Comparison of ENCODE assay signal across 8 mouse cellular contexts in genomic region chr10:30803587-30804253, GRCm38 (mm10). TPM values are rescaled to one million over a fixed set of nuclear protein-coding genes. Genes with fewer than 3 reads are reported as not detected.
DNase-seq lines count a peak whose midpoint lies in the region; ATAC-seq lines count a peak whose summit lies in the region.

No protein-coding gene starts in this region.

- no peak for DNase-seq in heart, embryonic 10.5 days (ENCODE audit: low spot score)
- no peak for DNase-seq in heart, postnatal 14 days
- DNase-seq in thymus, postnatal 14 days = peak; percentile 6
- no peak for DNase-seq in thymus, postnatal 36 days
- no peak for DNase-seq in forebrain, embryonic 10.5 days (ENCODE audit: extremely low spot score, low spot score)
- no peak for DNase-seq in gastrocnemius, postnatal 14 days

- WGBS in heart, embryonic 10.5 days = 44% methylated on average over 7 of the region's 7 CpGs
- WGBS in forebrain, embryonic 10.5 days = 44% methylated on average over 7 of the region's 7 CpGs
- WGBS in limb, embryonic 15.5 days = 29% methylated on average over 7 of the region's 7 CpGs
- WGBS in neural tube, embryonic 15.5 days = 31% methylated on average over 7 of the region's 7 CpGs

- no peaks in the 10 kb centered on the region for H3K36me3 ChIP-seq in heart, embryonic 10.5 days
- no peaks in the 10 kb centered on the region for H3K36me3 ChIP-seq in forebrain, embryonic 10.5 days (replicated peaks)
- H3K36me3 ChIP-seq in limb, embryonic 15.5 days = no peaks in the 10 kb centered on the region
- no peaks in the 10 kb centered on the region for H3K36me3 ChIP-seq in neural tube, embryonic 15.5 days

- no peaks in the 10 kb centered on the region for H3K27me3 ChIP-seq in heart, embryonic 10.5 days (ENCODE audit: insufficient read depth, poor library complexity, severe bottlenecking)
- H3K27me3 ChIP-seq in forebrain, embryonic 10.5 days (ENCODE audit: poor library complexity, severe bottlenecking) = no peaks in the 10 kb centered on the region
- H3K27me3 ChIP-seq in limb, embryonic 15.5 days = no peaks in the 10 kb centered on the region
- no peaks in the 10 kb centered on the region for H3K27me3 ChIP-seq in neural tube, embryonic 15.5 days (replicated peaks)

- H3K9ac ChIP-seq in limb, embryonic 15.5 days = peak overlapping the region; percentile 82
- peak overlapping the region; percentile 89 for H3K9ac ChIP-seq in neural tube, embryonic 15.5 days (replicated peaks)

- H3K9me3 ChIP-seq in heart, embryonic 10.5 days = no peaks in the 10 kb centered on the region
- no peaks in the 10 kb centered on the region for H3K9me3 ChIP-seq in forebrain, embryonic 10.5 days
- no peaks in the 10 kb centered on the region for H3K9me3 ChIP-seq in limb, embryonic 15.5 days
- H3K9me3 ChIP-seq in neural tube, embryonic 15.5 days (replicated peaks) = no peaks in the 10 kb centered on the region

- H3K4me1 ChIP-seq in heart, embryonic 10.5 days = peaks cover 6% of the 10 kb centered on the region; the same call in 1 of the 2 replicates
- H3K4me1 ChIP-seq in forebrain, embryonic 10.5 days = peaks cover 17% of the 10 kb centered on the region
- H3K4me1 ChIP-seq in limb, embryonic 15.5 days = peaks cover 9% of the 10 kb centered on the region
- H3K4me1 ChIP-seq in neural tube, embryonic 15.5 days = peaks cover 9% of the 10 kb centered on the region

- H3K4me2 ChIP-seq in limb, embryonic 15.5 days = peak overlapping the region; percentile 67
- H3K4me2 ChIP-seq in neural tube, embryonic 15.5 days = peak overlapping the region; percentile 77

- ATAC-seq in limb, embryonic 15.5 days (ENCODE audit: insufficient number of reproducible peaks, low FRiP score, low TSS enrichment, low read depth) = no peak; the same call in 1 of the 2 replicates
- peak; percentile 7; the same call in 1 of the 2 replicates for ATAC-seq in neural tube, embryonic 15.5 days (ENCODE audit: low FRiP score)

- H3K27ac ChIP-seq in heart, embryonic 10.5 days = peak overlapping the region; percentile 98
- peak overlapping the region; percentile 97 for H3K27ac ChIP-seq in forebrain, embryonic 10.5 days
- H3K27ac ChIP-seq in limb, embryonic 15.5 days = peak overlapping the region; percentile 95
- H3K27ac ChIP-seq in neural tube, embryonic 15.5 days (replicated peaks) = peak overlapping the region; percentile 98

- intact Hi-C loops in heart, postnatal 14 days (cut with DNase I) = loop anchor here (5.0 kb wide), 1 partner anchor 86 kb away; no protein-coding TSS in a partner anchor
- intact Hi-C loops in gastrocnemius, postnatal 14 days (cut with DNase I; ENCODE audit: low total_unique reads) = no loop called here

- H3K4me3 ChIP-seq in heart, embryonic 10.5 days = peak overlapping the region; percentile 85
- H3K4me3 ChIP-seq in forebrain, embryonic 10.5 days = peak overlapping the region; percentile 80
- peak overlapping the region; percentile 92 for H3K4me3 ChIP-seq in limb, embryonic 15.5 days
- H3K4me3 ChIP-seq in neural tube, embryonic 15.5 days (replicated peaks) = peak overlapping the region; percentile 96

RNA-seq across cellular contexts. Expression of gene Ncoa7, which starts 0.6 kb away (rescaled TPM):
- polyA plus RNA-seq in heart, embryonic 10.5 days (2016; fragmentation: Nextera tagmentation; extraction: Ambion mirVana) = 7.1 and 7.3 TPM in 2 replicates
- total RNA-seq in heart, postnatal 14 days (2021) = 1 to 10 TPM; 6.4 TPM
- 5.7 and 6.9 TPM in 2 replicates for polyA plus RNA-seq in forebrain, embryonic 10.5 days (2016; fragmentation: Nextera tagmentation; extraction: Ambion mirVana)
- polyA plus RNA-seq in limb, embryonic 15.5 days (2015; fragmentation: Nextera tagmentation; extraction: Ambion mirVana) = 6.4 and 6.9 TPM in 2 replicates
- 22.7 and 23.1 TPM in 2 replicates for polyA plus RNA-seq in neural tube, embryonic 15.5 days (2015; fragmentation: Nextera tagmentation; extraction: Ambion mirVana)
- 1 to 10 TPM; 4.9 to 5.2 TPM for total RNA-seq in gastrocnemius, postnatal 14 days (2021)

RNA-seq across cellular contexts. Expression of gene Hey2, which starts 38.9 kb away (rescaled TPM):
- polyA plus RNA-seq in heart, embryonic 10.5 days (2016; fragmentation: Nextera tagmentation; extraction: Ambion mirVana) = 21.6 and 31.0 TPM in 2 replicates
- total RNA-seq in heart, postnatal 14 days (2021) = 1 to 10 TPM; 5.1 to 5.8 TPM
- 1.8 TPM in 2 replicates for polyA plus RNA-seq in forebrain, embryonic 10.5 days (2016; fragmentation: Nextera tagmentation; extraction: Ambion mirVana)
- polyA plus RNA-seq in limb, embryonic 15.5 days (2015; fragmentation: Nextera tagmentation; extraction: Ambion mirVana) = 3.3 and 3.8 TPM in 2 replicates
- 9.8 and 11.3 TPM in 2 replicates for polyA plus RNA-seq in neural tube, embryonic 15.5 days (2015; fragmentation: Nextera tagmentation; extraction: Ambion mirVana)
- total RNA-seq in gastrocnemius, postnatal 14 days (2021) = 1 to 10 TPM in 1 of 2 experiments, under 1 TPM in 1; 0.73 to 1.0 TPM
